Mouse (Mus musculus): ENCODE results near the gene Stk32b. TPM values are rescaled to one million over a fixed set of nuclear protein-coding genes. Genes with fewer than 3 reads are reported as not detected.

The Stk32b gene
- polyA plus RNA-seq, 1 experiment from 2014 or later = 0.35 TPM

DNA sequence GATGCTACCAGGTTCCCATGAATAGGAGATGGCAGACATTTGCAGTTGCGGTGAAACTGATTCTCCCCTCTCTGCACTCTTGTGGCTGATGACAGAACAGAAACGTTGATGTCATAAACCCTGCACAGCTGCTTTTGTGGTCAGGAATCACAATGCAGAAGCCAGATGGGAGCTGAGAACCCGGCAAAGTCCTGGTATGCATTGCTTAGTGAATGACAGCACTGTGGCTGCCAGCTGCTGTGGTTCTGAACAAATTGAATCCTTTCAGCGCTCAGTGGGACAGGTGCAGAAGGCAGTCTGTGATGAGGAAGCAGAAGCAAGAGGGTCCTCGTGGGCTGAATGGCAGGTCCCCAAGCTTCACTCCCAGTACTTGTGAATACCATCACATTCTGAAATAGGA is 247.9 kb downstream of the Stk32b start:
- Histone ChIP-seq H3K27ac (no peak overlapping the region), H3K4me2 (replicated peaks) (no peak overlapping the region), H3K9ac (no peak overlapping the region), H3K4me1 (replicated peaks) (no peaks in the 10 kb centered on the region), H3K27me3 (replicated peaks) (no peaks in the 10 kb centered on the region), H3K4me3 (replicated peaks) (no peak overlapping the region), H3K36me3 (no peaks in the 10 kb centered on the region), H3K9me3 (no peaks in the 10 kb centered on the region)
- no peak for ATAC-seq
- WGBS = 80% methylated on average over 5 of the region's 5 CpGs

DNA sequence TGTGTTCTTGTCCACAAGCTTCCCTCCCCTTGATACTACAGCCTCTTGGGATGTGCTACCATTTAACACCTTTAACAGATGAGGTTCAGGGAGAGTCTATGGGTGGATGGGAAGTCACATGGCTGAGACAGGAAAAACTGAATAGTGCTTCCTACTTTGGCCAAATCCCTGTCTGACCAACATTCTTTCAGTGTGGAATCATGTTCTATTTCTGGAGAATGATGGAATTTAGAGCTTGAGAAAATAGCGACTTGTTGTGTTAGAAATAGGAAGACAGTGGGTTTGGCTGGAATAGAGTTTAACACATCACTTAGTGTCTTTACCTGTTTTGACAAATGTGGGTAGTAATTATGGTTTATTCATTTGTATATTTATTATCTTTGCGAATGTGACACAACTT is 249.3 kb downstream of the Stk32b start:
- no peak overlapping the region for H3K4me2 ChIP-seq (replicated peaks)
- no peak overlapping the region for H3K4me3 ChIP-seq (replicated peaks)
- H3K4me1 ChIP-seq (replicated peaks) = no peaks in the 10 kb centered on the region
- no peak overlapping the region for H3K9ac ChIP-seq
- no peaks in the 10 kb centered on the region for H3K9me3 ChIP-seq
- no peak for ATAC-seq
- 74% methylated on average over 2 of the region's 2 CpGs for WGBS
- H3K27ac ChIP-seq = no peak overlapping the region
- H3K36me3 ChIP-seq = no peaks in the 10 kb centered on the region
- no peaks in the 10 kb centered on the region for H3K27me3 ChIP-seq (replicated peaks)

DNA sequence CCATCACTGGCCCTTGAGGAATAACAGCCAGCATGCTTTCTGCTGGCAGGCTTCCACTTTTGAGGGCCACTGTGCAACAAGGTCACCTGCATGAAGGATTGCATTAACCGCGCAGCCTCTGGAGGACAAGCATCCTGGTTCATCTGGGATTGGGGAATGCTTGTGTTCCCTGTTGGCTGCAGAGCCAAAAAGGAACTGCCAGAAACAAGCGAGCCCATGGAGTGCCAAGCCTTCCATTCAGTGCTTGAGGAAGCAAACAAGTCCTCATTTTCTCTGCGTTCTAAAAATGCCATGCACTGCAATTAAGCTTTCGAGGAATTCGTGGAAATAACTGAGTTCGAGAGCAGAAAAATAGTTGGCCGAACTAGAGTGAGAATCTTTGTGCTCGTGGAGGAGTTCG is 251.5 kb downstream of the Stk32b start:
- 93% methylated on average over 10 of the region's 10 CpGs for WGBS
- no peaks in the 10 kb centered on the region for H3K4me1 ChIP-seq (replicated peaks)
- H3K4me3 ChIP-seq (replicated peaks) = no peak overlapping the region
- no peaks in the 10 kb centered on the region for H3K27me3 ChIP-seq (replicated peaks)
- H3K4me2 ChIP-seq (replicated peaks) = no peak overlapping the region
- no peak for ATAC-seq
- no peak overlapping the region for H3K27ac ChIP-seq
- H3K9ac ChIP-seq = no peak overlapping the region
- H3K9me3 ChIP-seq = no peaks in the 10 kb centered on the region
- H3K36me3 ChIP-seq = no peaks in the 10 kb centered on the region

DNA sequence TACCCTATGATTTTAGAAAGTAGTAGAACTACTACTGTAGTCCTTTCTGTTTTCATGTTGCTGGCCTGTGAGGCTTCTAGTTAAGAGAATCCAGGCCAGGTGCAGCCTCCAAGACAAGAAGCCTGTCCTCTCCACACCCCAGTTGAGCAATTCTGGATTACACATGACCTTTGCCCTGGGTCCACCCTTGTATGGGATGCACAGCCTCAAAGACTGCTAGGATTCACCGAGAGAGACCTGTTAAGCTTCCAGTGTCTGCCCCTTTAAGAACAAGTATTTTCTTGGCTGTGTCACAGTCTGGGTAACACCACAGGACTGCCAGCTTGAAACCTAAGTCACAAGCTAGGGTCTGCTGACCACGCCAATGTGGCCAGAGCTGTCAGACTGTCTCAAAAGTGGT is 258.7 kb downstream of the Stk32b start:
- 54% methylated on average over 2 of the region's 2 CpGs for WGBS
- H3K4me2 ChIP-seq (replicated peaks) = no peak overlapping the region

DNA sequence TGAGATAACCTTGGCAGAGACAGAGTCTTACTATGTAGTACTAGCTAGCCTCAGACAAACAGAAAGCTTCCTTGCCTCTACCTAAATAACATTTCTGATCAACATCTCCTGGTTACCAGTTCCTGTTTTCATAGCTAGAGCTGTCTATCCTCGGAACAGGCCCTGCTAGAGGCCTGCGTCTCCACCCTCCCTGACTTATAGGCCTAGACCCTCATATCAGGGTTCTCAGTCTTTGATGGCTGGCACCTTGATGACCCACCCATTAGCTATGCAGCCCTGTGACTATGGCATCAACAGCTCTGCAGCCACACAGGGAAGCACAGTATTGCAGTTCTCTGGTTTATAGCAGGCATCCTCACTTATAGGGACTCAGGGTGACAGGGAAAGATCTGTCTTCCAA is 259.1 kb downstream of the Stk32b start:
- WGBS = 90% methylated on average over 2 of the region's 2 CpGs
- ATAC-seq = 0 out of 2 replicates have a peak, but pooled peaks have one; percentile 45
- no peaks in the 10 kb centered on the region for H3K36me3 ChIP-seq
- H3K9ac ChIP-seq = no peak overlapping the region
- H3K4me3 ChIP-seq (replicated peaks) = no peak overlapping the region
- no peaks in the 10 kb centered on the region for H3K9me3 ChIP-seq
- H3K4me2 ChIP-seq (replicated peaks) = no peak overlapping the region
- no peaks in the 10 kb centered on the region for H3K4me1 ChIP-seq (replicated peaks)
- no peak overlapping the region for H3K27ac ChIP-seq
- H3K27me3 ChIP-seq (replicated peaks) = no peaks in the 10 kb centered on the region

More for the DNA sequence above, 258.7 kb downstream of the Stk32b start:
- Histone ChIP-seq H3K36me3 (no peaks in the 10 kb centered on the region), H3K9me3 (no peaks in the 10 kb centered on the region), H3K9ac (no peak overlapping the region), H3K27me3 (replicated peaks) (no peaks in the 10 kb centered on the region), H3K4me3 (replicated peaks) (no peak overlapping the region), H3K27ac (no peak overlapping the region), H3K4me1 (replicated peaks) (no peaks in the 10 kb centered on the region)
- ATAC-seq = peak; percentile 49; the same call in 1 of the 2 replicates

DNA sequence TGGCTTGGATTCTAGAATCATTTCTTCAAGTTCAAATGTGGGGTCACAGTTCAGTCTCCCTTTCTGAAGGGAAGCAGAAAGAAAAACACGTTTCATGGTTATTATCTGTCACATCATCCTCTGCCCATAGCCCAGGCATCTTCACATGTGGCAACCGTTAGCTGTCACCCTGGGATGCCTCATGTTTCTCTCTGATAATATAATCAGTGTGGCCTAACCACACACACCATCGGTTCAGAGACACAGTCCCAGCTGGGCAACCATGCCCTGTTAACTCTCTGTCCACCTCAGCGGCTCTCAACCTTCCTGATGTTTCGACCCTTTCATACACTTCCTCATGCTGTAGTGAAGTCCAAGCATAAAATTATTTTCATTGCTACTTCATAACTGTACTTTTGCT is 259.8 kb downstream of the Stk32b start:
- H3K4me2 ChIP-seq (replicated peaks) = no peak overlapping the region
- WGBS = 85% methylated on average over 5 of the region's 5 CpGs
- no peaks in the 10 kb centered on the region for H3K36me3 ChIP-seq

DNA sequence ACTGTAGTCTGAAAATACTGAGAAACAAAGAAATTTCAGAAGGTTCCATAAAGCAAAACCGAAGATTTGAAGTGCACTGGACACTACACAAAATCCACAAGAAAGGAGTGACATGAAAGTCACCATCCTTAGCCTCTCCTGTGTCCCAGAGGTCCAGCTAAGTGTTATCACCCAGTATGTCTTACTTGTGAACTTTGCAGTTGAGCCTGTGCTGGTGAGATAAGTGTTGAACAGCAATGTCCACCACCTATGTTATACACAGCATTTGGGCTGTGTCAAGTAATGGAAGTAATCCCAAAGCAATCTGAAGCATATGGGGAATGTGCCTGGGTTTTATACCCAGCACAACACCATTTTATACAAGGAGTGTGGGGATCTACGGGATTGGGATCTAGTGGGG is 260.4 kb downstream of the Stk32b start:
- no peaks in the 10 kb centered on the region for H3K9me3 ChIP-seq
- no peak overlapping the region for H3K4me2 ChIP-seq (replicated peaks)
- ATAC-seq = no peak
- no peak overlapping the region for H3K4me3 ChIP-seq (replicated peaks)
- no peaks in the 10 kb centered on the region for H3K27me3 ChIP-seq (replicated peaks)
- H3K9ac ChIP-seq = no peak overlapping the region
- no peaks in the 10 kb centered on the region for H3K36me3 ChIP-seq
- H3K4me1 ChIP-seq (replicated peaks) = no peaks in the 10 kb centered on the region
- WGBS = 71% methylated on average over 2 of the region's 2 CpGs
- no peak overlapping the region for H3K27ac ChIP-seq

More for the DNA sequence above, 259.8 kb downstream of the Stk32b start:
- H3K9ac ChIP-seq = no peak overlapping the region
- no peaks in the 10 kb centered on the region for H3K27me3 ChIP-seq (replicated peaks)
- no peak; the same call in 1 of the 2 replicates for ATAC-seq
- no peaks in the 10 kb centered on the region for H3K4me1 ChIP-seq (replicated peaks)
- H3K9me3 ChIP-seq = no peaks in the 10 kb centered on the region
- H3K4me3 ChIP-seq (replicated peaks) = no peak overlapping the region
- H3K27ac ChIP-seq = no peak overlapping the region

DNA sequence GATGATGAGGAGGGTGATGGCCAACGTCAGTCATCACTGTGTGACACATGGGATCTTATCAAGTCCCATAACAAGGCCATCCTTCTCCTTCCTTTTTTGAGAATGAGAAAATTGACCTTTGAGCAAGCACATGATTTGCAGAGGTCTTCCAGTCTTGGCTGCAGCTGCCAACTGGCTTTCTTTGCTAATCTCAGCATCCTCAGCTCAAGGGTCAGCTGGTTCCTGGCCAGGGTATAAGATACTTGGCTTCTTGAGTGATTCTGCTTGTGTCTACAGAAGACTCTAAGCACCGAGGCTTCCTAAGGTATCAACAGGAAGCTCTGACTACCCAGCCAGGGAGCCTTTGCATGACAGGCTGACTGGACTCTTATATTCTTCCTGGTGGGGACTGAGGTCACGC is 269.4 kb downstream of the Stk32b start:
- H3K4me2 ChIP-seq (replicated peaks) = no peak overlapping the region
- H3K36me3 ChIP-seq = no peaks in the 10 kb centered on the region
- ATAC-seq = no peak
- H3K27ac ChIP-seq = no peak overlapping the region
- no peaks in the 10 kb centered on the region for H3K9me3 ChIP-seq
- no peaks in the 10 kb centered on the region for H3K27me3 ChIP-seq (replicated peaks)
- H3K4me3 ChIP-seq (replicated peaks) = no peak overlapping the region
- 78% methylated on average over 3 of the region's 3 CpGs for WGBS
- no peak overlapping the region for H3K9ac ChIP-seq
- H3K4me1 ChIP-seq (replicated peaks) = no peaks in the 10 kb centered on the region

DNA sequence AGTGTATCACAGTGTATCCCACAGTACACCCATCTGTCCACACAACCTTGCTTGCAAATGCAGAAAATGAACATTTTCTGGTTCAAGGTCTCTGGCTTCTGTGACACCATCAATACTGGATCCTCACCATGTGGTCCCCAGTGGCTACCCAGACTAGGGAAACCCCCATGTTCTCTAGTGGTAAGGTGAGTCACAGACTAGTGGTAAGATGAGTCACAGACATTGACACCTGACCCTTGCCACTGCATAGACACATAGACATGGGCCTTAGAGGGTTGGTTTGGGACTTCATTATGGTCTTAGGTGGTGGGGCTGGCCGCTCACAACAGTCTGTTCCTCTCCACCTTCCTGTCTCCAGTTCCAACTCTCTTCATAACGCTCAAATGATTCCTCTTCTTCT is 274.2 kb downstream of the Stk32b start:
- whole genome bisulfite sequencing = 85% methylated on average over 2 of the region's 2 CpGs
- Histone ChIP-seq H3K4me2 (replicated peaks) (no peak overlapping the region), H3K36me3 (no peaks in the 10 kb centered on the region), H3K27ac (no peak overlapping the region), H3K9ac (no peak overlapping the region), H3K4me3 (replicated peaks) (no peak overlapping the region), H3K9me3 (no peaks in the 10 kb centered on the region), H3K4me1 (replicated peaks) (no peaks in the 10 kb centered on the region), H3K27me3 (replicated peaks) (no peaks in the 10 kb centered on the region)
- ATAC-seq = no peak

DNA sequence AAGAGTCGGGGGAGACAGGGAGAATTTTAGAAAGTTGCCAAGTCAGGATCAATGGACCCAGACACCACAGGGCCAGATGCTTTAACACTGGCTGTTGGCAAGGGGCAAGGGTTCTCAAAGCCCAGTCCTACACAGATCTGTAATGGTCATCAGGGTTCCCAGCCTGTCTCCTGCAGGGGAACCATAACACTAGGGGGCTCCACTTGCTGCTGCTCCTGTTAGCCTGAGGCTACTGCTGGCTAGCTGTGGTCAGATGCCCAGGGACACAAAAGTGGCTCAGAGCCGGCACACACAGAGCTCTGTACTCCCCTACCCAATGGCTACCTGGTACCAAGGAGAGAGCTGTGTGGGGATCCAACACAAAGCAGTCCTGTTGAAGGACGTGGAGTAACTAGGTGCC is 281.6 kb downstream of the Stk32b start:
- Histone ChIP-seq H3K4me3 (replicated peaks) (no peak overlapping the region), H3K36me3 (no peaks in the 10 kb centered on the region), H3K9ac (no peak overlapping the region), H3K4me2 (replicated peaks) (no peak overlapping the region), H3K4me1 (replicated peaks) (no peaks in the 10 kb centered on the region), H3K27ac (no peak overlapping the region), H3K9me3 (no peaks in the 10 kb centered on the region), H3K27me3 (replicated peaks) (no peaks in the 10 kb centered on the region)
- no peak for ATAC-seq
- 80% methylated on average over 3 of the region's 3 CpGs for WGBS

DNA sequence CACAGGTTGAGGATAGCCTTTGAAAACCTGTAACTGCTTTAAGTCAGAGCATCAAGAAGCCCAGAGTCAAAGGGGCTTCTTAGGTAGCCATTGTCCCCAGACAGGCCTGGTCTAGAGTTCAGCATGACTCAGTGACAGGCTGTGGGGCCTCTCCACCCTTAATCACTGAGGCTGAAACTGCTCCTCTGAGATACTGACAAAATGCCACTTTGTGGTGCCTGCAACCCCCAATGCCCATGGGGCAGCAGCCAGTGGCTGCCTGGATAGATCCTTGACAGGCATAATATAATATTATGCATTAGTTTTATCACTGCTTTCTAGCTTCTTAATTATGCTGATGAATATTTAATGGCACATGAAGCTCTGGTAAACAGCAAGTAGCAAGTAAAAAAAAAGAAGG is 289.8 kb downstream of the Stk32b start:
- no peak for ATAC-seq

DNA sequence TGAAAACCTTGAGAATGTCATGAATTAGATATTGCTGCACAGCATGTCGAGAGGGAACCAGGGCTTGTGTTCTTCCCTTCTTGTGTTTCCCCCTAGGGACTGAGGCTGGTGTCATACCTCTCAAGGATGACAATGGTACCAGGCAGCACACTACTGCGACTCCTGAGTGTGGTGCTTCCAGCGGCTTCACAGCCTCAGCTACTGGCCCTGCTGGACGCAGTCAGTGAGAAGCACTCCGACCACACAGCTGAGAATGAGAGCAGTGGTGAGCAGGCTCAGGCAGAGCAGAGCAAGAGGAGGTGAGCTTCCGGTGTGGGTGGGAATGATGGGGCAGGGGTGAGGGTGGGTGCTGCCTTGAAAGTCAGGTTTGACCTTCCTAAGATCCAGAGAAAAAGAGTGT is 297.9 kb downstream of the Stk32b start:
- 89% methylated on average over 6 of the region's 6 CpGs for WGBS

More for the DNA sequence above, 289.8 kb downstream of the Stk32b start:
- Histone ChIP-seq H3K9ac (no peak overlapping the region), H3K27ac (no peak overlapping the region), H3K9me3 (no peaks in the 10 kb centered on the region), H3K27me3 (replicated peaks) (no peaks in the 10 kb centered on the region), H3K4me1 (replicated peaks) (no peaks in the 10 kb centered on the region), H3K36me3 (no peaks in the 10 kb centered on the region), H3K4me3 (replicated peaks) (no peak overlapping the region), H3K4me2 (replicated peaks) (no peak overlapping the region)

More for the DNA sequence above, 297.9 kb downstream of the Stk32b start:
- ATAC-seq = no peak
- Histone ChIP-seq H3K9ac (no peak overlapping the region), H3K9me3 (no peaks in the 10 kb centered on the region), H3K27me3 (replicated peaks) (no peaks in the 10 kb centered on the region), H3K4me1 (replicated peaks) (no peaks in the 10 kb centered on the region), H3K36me3 (0 out of 2 replicates have a peak, but pooled peaks cover 2% of the 10 kb centered on the region), H3K27ac (no peak overlapping the region), H3K4me3 (replicated peaks) (no peak overlapping the region), H3K4me2 (replicated peaks) (no peak overlapping the region)

All from intestine, embryonic 15.5 days (tissue).